Mouse (Mus musculus): Measurements from ENCODE around the gene Acadvl. TPM values are rescaled to one million over a fixed set of nuclear protein-coding genes. Genes with fewer than 3 reads are reported as not detected.

Acadvl gene
- polyA plus RNA-seq, 1 experiment from 2014 or later = 94.1 TPM

- no peak overlapping the region for H3K9ac ChIP-seq (ENCODE audit: low read depth, low read length)
- 87% methylated on average over 28 of the region's 28 CpGs for WGBS (ENCODE audit: insufficient replicate concordance)
- H3K36me3 ChIP-seq (ENCODE audit: control insufficient read depth, insufficient read depth, low read length) = peaks cover 8% of the 10 kb centered on the region; the same call in 1 of the 2 replicates
- ATAC-seq (replicated peaks; ENCODE audit: insufficient number of reproducible peaks, low FRiP score, low TSS enrichment) = no peak
- no peak overlapping the region for H3K4me3 ChIP-seq (ENCODE audit: low read depth, low read length)
- H3K4me1 ChIP-seq (ENCODE audit: control insufficient read depth, insufficient read depth, low read length) = peaks cover 36% of the 10 kb centered on the region
- H3K9me3 ChIP-seq (replicated peaks; ENCODE audit: control insufficient read depth, low read length) = no peaks in the 10 kb centered on the region
- H3K4me2 ChIP-seq = no peak overlapping the region
- H3K27ac ChIP-seq (ENCODE audit: low read depth, low read length) = no peak overlapping the region
- no peaks in the 10 kb centered on the region for H3K27me3 ChIP-seq (ENCODE audit: control insufficient read depth, insufficient read depth, low read length)
Observed at GRCm38 (mm10) chr11:70030651-70031320, 15.6 kb upstream of the Acadvl start.

GRCm38 (mm10) chr11:70029829-70030550, 14.8 kb upstream of the Acadvl start:
- H3K27ac ChIP-seq (ENCODE audit: low read depth, low read length) = no peak overlapping the region
- peak overlapping the region; percentile 24 for H3K4me3 ChIP-seq (ENCODE audit: low read depth, low read length)
- WGBS (ENCODE audit: insufficient replicate concordance) = 54% methylated on average over 11 of the region's 11 CpGs
- peaks cover 38% of the 10 kb centered on the region for H3K4me1 ChIP-seq (ENCODE audit: control insufficient read depth, insufficient read depth, low read length)
- peaks cover 8% of the 10 kb centered on the region; the same call in 1 of the 2 replicates for H3K36me3 ChIP-seq (ENCODE audit: control insufficient read depth, insufficient read depth, low read length)
- H3K27me3 ChIP-seq (ENCODE audit: control insufficient read depth, insufficient read depth, low read length) = no peaks in the 10 kb centered on the region
- peak overlapping the region; percentile 60 for H3K4me2 ChIP-seq
- H3K9ac ChIP-seq (ENCODE audit: low read depth, low read length) = no peak overlapping the region
- ATAC-seq (replicated peaks; ENCODE audit: insufficient number of reproducible peaks, low FRiP score, low TSS enrichment) = no peak
- H3K9me3 ChIP-seq (replicated peaks; ENCODE audit: control insufficient read depth, low read length) = no peaks in the 10 kb centered on the region

- Histone ChIP-seq H3K4me1 (ENCODE audit: control insufficient read depth, insufficient read depth, low read length) (peaks cover 38% of the 10 kb centered on the region), H3K27ac (ENCODE audit: low read depth, low read length) (0 out of 2 replicates have a peak overlapping the region, but pooled peaks have one; percentile 32), H3K27me3 (ENCODE audit: control insufficient read depth, insufficient read depth, low read length) (no peaks in the 10 kb centered on the region), H3K4me2 (peak overlapping the region; percentile 60), H3K9me3 (replicated peaks; ENCODE audit: control insufficient read depth, low read length) (no peaks in the 10 kb centered on the region), H3K9ac (ENCODE audit: low read depth, low read length) (no peak overlapping the region), H3K4me3 (ENCODE audit: low read depth, low read length) (peak overlapping the region; percentile 24), H3K36me3 (ENCODE audit: control insufficient read depth, insufficient read depth, low read length) (peaks cover 8% of the 10 kb centered on the region; the same call in 1 of the 2 replicates)
- ATAC-seq (replicated peaks; ENCODE audit: insufficient number of reproducible peaks, low FRiP score, low TSS enrichment) = peak; percentile 71
- under 1% methylated on average over 20 of the region's 20 CpGs for WGBS (ENCODE audit: insufficient replicate concordance)
Observed at GRCm38 (mm10) chr11:70029130-70029801, 14.1 kb upstream of the Acadvl start.

GRCm38 (mm10) chr11:70028401-70029129, 13.4 kb upstream of the Acadvl start:
- Histone ChIP-seq H3K27me3 (ENCODE audit: control insufficient read depth, insufficient read depth, low read length) (no peaks in the 10 kb centered on the region), H3K4me2 (peak overlapping the region; percentile 60), H3K4me3 (ENCODE audit: low read depth, low read length) (peak overlapping the region; percentile 24; the same call in 1 of the 2 replicates), H3K9ac (ENCODE audit: low read depth, low read length) (no peak overlapping the region), H3K36me3 (ENCODE audit: control insufficient read depth, insufficient read depth, low read length) (peaks cover 8% of the 10 kb centered on the region; the same call in 1 of the 2 replicates), H3K9me3 (replicated peaks; ENCODE audit: control insufficient read depth, low read length) (no peaks in the 10 kb centered on the region), H3K4me1 (ENCODE audit: control insufficient read depth, insufficient read depth, low read length) (peaks cover 38% of the 10 kb centered on the region), H3K27ac (ENCODE audit: low read depth, low read length) (0 out of 2 replicates have a peak overlapping the region, but pooled peaks have one; percentile 32)
- ATAC-seq (replicated peaks; ENCODE audit: insufficient number of reproducible peaks, low FRiP score, low TSS enrichment) = no peak
- WGBS (ENCODE audit: insufficient replicate concordance) = 27% methylated on average over 12 of the region's 12 CpGs

- Histone ChIP-seq H3K9me3 (replicated peaks; ENCODE audit: control insufficient read depth, low read length) (no peaks in the 10 kb centered on the region), H3K27me3 (ENCODE audit: control insufficient read depth, insufficient read depth, low read length) (no peaks in the 10 kb centered on the region), H3K27ac (ENCODE audit: low read depth, low read length) (no peak overlapping the region), H3K4me3 (ENCODE audit: low read depth, low read length) (peak overlapping the region; percentile 18), H3K9ac (ENCODE audit: low read depth, low read length) (no peak overlapping the region), H3K4me1 (ENCODE audit: control insufficient read depth, insufficient read depth, low read length) (peaks cover 44% of the 10 kb centered on the region), H3K4me2 (peak overlapping the region; percentile 66), H3K36me3 (ENCODE audit: control insufficient read depth, insufficient read depth, low read length) (peaks cover 8% of the 10 kb centered on the region; the same call in 1 of the 2 replicates)
- WGBS (ENCODE audit: insufficient replicate concordance) = 42% methylated on average over 9 of the region's 9 CpGs
- no peak for ATAC-seq (replicated peaks; ENCODE audit: insufficient number of reproducible peaks, low FRiP score, low TSS enrichment)
Observed at GRCm38 (mm10) chr11:70027397-70027796, 12.2 kb upstream of the Acadvl start.

GRCm38 (mm10) chr11:70026689-70027088, 11.5 kb upstream of the Acadvl start:
- Histone ChIP-seq H3K4me2 (peak overlapping the region; percentile 66), H3K9me3 (replicated peaks; ENCODE audit: control insufficient read depth, low read length) (no peaks in the 10 kb centered on the region), H3K9ac (ENCODE audit: low read depth, low read length) (no peak overlapping the region; the same call in 1 of the 2 replicates), H3K27ac (ENCODE audit: low read depth, low read length) (no peak overlapping the region), H3K4me3 (ENCODE audit: low read depth, low read length) (peak overlapping the region; percentile 22), H3K36me3 (ENCODE audit: control insufficient read depth, insufficient read depth, low read length) (peaks cover 7% of the 10 kb centered on the region; the same call in 1 of the 2 replicates), H3K27me3 (ENCODE audit: control insufficient read depth, insufficient read depth, low read length) (no peaks in the 10 kb centered on the region), H3K4me1 (ENCODE audit: control insufficient read depth, insufficient read depth, low read length) (peaks cover 44% of the 10 kb centered on the region)
- 0% methylated on average over 19 of the region's 19 CpGs for WGBS (ENCODE audit: insufficient replicate concordance)
- peak; percentile 46; the same call in 1 of the 2 replicates for ATAC-seq (replicated peaks; ENCODE audit: insufficient number of reproducible peaks, low FRiP score, low TSS enrichment)

GRCm38 (mm10) chr11:70024151-70024514, 8.9 kb upstream of the Acadvl start:
- Histone ChIP-seq H3K27ac (ENCODE audit: low read depth, low read length) (no peak overlapping the region), H3K4me1 (ENCODE audit: control insufficient read depth, insufficient read depth, low read length) (peaks cover 45% of the 10 kb centered on the region), H3K4me3 (ENCODE audit: low read depth, low read length) (peak overlapping the region; percentile 38), H3K9ac (ENCODE audit: low read depth, low read length) (0 out of 2 replicates have a peak overlapping the region, but pooled peaks have one; percentile 2), H3K9me3 (replicated peaks; ENCODE audit: control insufficient read depth, low read length) (no peaks in the 10 kb centered on the region), H3K27me3 (ENCODE audit: control insufficient read depth, insufficient read depth, low read length) (no peaks in the 10 kb centered on the region), H3K36me3 (ENCODE audit: control insufficient read depth, insufficient read depth, low read length) (no peaks in the 10 kb centered on the region), H3K4me2 (peak overlapping the region; percentile 64)
- ATAC-seq (replicated peaks; ENCODE audit: insufficient number of reproducible peaks, low FRiP score, low TSS enrichment) = no peak
- WGBS (ENCODE audit: insufficient replicate concordance) = 17% methylated on average over 6 of the region's 6 CpGs

Measured in heart, embryonic 11.5 days (tissue).